Mouse (Mus musculus): ENCODE measurements at regions not wholly inside any gene's neighbourhood (a gene's known extent, or its start where the extent isn't known, plus 50 kb on each side); places are given as distances from the start of the nearest gene placed in this dataset.

DNA sequence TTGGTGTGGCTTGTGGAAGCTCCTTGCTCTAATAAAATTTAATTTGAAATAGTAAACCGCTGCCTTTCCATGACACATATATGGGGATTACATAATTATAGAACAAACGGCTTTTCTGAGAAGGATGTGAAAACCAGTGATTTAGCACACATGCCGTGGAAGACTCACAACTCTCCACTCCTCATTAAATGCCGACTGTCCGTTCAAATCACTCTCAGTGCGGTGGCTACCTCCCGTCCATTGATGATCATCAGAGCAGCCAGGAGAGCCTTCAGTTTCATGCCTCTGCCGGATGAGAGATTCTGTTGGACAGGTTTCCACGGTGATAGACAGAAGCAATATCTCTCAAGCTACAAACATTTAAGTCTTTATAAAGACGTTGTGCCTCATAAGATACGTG, 451.3 kb downstream of the Glrx3 start:
- no peak for DNase-seq

GRCm38 (mm10) chr7:137906424-137907060, 469.1 kb downstream of the Glrx3 start:
- DNase-seq: no peak

GRCm38 (mm10) chr7:137909456-137909855, 472.0 kb downstream of the Glrx3 start:
- DNase-seq: no peak

- no peak for DNase-seq
Measured at GRCm38 (mm10) chr7:137913551-137914105, 476.2 kb downstream of the Glrx3 start.

DNA sequence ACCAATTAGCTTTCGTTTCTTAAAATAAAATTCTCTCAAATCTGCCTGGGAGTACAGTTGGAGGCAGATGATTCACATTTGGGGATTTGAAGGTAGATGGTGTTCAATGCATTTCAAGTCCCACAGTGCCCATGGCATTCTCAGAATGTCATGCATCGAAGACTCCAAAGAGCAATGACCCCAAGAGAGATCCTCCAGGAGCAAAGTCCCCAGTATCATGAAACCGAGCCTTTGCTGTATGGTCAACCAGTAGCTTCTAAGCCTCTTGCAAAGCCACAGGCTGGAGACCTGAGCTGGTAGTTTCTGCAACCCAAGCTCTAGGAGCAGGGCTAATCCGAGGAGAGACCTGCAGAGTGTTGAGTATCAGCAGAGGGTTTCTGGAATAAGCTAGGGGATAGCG, 477.1 kb downstream of the Glrx3 start:
- DNase-seq: no peak

- DNase-seq: no peak
Measured at GRCm38 (mm10) chr7:137916351-137916750, 478.9 kb downstream of the Glrx3 start.

- no peak for DNase-seq
Measured at GRCm38 (mm10) chr7:137924464-137925167, 472.9 kb downstream of the Tcerg1l start.

DNA sequence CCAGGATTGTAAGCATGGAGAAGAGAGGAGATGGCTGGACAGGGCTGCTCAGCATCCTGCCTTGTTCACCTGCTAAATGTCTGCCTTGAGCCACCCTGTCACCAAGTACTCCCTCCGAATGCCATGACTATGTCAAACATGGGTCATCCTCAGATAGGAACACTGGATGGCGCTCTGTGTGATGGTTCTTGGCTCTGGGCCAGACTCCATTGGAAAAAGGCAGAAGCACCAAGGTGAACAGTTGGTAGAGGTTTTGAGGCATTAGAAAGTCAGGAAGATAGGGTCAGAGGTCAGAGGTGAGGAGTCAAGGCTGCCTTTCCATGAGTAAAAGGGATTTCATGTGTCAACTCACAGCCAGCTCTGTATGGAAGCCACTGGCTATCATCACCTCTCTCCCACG, 471.9 kb downstream of the Tcerg1l start:
- DNase-seq: no peak

GRCm38 (mm10) chr7:137927371-137927770, 470.2 kb downstream of the Tcerg1l start:
- no peak for DNase-seq

- no peak for DNase-seq
Measured at GRCm38 (mm10) chr7:137930200-137930599, 467.3 kb downstream of the Tcerg1l start.

- DNase-seq: no peak
Measured at GRCm38 (mm10) chr7:137935896-137936295, 461.6 kb downstream of the Tcerg1l start.

DNA sequence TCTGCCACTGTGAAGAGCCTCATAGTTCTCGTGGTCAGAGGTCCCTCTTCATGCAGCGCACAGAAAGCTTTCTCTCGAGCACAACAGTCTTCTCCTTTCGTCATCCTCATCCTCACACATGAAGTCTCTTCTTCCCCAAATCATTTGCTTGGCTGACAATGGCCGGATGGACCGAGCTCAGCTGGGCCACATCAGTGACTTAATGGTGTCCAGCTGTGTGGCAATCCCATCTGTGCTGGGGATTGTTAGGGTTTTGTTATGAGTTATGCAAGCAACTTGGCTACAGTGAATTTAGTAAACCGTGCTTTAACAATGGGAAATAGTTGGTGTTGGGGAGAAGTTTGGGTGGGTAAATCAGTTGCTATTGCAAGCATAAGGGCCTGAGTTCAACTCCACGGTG, 458.4 kb downstream of the Tcerg1l start:
- no peak for DNase-seq

GRCm38 (mm10) chr7:137940084-137940483, 457.4 kb downstream of the Tcerg1l start:
- no peak for DNase-seq

DNA sequence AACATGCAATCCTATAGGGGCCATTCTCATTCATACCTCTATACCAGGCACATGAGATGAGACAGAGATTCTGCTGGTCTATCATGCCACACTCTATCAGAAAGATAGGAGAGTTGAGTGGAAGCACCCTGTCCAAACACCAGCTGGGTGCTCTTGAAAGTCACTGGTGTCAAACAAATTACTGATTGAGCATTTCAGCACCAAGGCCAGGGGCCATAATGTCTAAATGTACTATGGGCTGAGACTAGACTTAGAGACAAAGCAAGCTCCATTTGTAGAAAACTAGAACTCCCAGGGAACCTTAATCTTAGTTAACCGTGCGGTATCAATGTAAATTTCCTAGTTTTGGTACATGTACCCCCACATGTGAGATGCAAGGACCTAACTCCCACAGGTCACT, 452.5 kb downstream of the Tcerg1l start:
- no peak for DNase-seq

DNA sequence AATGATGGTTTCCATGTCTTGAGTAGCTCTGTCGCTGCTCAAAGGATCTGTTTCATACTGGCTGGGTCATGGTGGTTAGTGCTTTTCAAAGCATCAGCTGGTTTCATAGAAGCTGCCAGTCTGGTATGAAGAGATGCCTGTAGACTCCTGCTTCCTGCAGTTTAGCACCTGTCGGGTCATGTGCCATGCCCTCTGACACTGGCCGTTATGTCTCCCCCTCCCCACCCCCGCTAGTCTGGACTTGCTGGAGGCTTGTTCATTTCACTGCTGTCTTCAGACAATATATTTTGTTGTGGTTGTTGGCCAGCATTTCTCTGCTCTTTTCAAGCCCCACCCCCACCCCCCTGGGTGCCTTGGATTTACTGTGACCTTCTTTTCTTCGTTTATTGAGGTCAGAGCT, 450.1 kb downstream of the Tcerg1l start:
- no peak for DNase-seq

- DNase-seq: no peak
Measured at GRCm38 (mm10) chr7:137957354-137957753, 440.2 kb downstream of the Tcerg1l start.

- no peak for DNase-seq
Measured at GRCm38 (mm10) chr7:137957848-137958247, 439.7 kb downstream of the Tcerg1l start.

DNA sequence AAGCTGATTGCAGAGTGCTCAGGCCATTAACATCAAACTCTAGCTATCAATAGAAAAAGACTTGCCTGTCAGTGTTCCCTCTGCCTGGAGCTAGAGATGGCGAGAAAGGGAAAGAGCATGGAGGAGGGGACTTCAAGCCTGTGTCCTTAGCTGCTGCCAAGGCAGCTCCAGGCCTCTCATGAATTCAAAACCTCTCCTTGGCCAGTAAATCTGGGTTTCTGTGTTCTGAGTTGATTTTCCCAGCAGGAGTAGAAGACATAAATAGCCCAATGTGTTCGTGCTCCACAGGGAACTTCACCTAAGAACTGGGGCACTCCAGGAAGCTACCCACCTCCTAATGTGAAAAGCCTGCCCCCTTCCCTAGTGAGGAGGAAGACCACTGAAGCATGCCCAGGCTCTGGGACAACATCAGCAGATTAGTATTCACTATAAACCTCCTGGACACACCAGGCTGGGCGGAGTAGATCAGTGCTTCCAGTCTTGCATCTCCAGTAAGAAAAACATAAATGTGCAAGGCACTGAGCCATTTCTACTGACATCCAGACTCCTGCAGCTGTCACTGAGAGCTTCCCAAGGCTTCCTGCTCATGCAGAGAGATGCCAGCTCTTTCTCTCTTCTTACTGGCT, 433.9 kb downstream of the Tcerg1l start:
- no peak for DNase-seq

- DNase-seq: no peak
Measured at GRCm38 (mm10) chr7:137974705-137975104, 422.8 kb downstream of the Tcerg1l start.

- no peak for DNase-seq
Measured at GRCm38 (mm10) chr7:137977527-137977926, 420.0 kb downstream of the Tcerg1l start.

GRCm38 (mm10) chr7:137979361-137979760, 418.2 kb downstream of the Tcerg1l start:
- no peak for DNase-seq

DNA sequence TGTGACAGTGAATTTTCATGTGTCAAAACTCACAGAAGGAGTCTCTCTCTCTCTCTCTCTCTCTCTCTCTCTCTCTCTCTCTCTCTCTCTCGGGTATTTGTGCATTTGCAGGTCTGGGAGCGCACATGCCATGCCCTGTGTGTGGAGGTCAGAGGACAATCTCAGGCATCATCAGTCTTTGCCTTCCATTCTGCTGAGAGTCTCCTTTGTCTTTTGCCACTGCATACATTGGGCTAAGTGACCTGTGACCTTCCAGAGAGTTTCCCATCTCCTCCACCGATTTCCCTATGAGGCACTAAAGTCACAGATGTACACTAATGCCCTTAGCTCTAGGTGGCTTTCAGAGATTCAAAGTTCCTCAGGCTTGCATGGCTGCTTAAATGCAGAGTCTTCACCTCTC, 391.7 kb downstream of the Tcerg1l start:
- DNase-seq: no peak

GRCm38 (mm10) chr7:138006971-138007370, 390.6 kb downstream of the Tcerg1l start:
- DNase-seq: no peak

DNA sequence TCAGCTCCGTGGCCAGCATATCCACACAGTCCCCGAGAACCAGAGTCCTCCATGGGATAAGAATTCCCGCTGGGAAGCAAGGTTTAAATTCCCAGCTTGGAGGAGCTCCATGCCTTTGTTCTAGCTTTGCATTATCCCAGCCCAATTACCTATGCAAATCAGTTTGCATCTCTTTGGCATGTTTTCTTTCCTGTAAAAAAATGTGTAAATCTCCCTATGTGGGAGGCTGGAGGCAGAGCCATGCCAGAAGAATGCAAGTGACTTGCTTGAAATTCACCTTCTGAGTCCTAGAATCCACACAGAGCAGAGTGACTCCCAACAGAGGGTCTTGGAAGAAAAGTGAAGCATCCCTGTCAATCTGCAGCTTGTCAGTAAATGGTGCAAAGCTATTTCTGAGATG, 388.9 kb downstream of the Tcerg1l start:
- DNase-seq: no peak

Data from B cell, adult 2 months (primary cell).